Mouse (Mus musculus) MEL (cell line): Measurements from ENCODE around the gene Celf2. TPM values are rescaled to one million over a fixed set of nuclear protein-coding genes. Genes with fewer than 3 reads are reported as not detected.

Source experiments
- DNase-seq: peaks from one replicate; pipeline ENCODE4 v3.0.0; 2011; ENCODE audit warnings: low read depth, low spot score
- H3K27ac ChIP-seq: 2 replicates; pipeline ENCODE4 v1.5.1; 2012; ENCODE audit warnings: low read depth, mild to moderate bottlenecking, control low read depth, low read length, moderate library complexity; ENCODE audit not compliant: control insufficient read depth
- H3K27me3 ChIP-seq, 2 experiments: fragments of 150-350 bp in 1 of 2; sonication (generic) in 1 of 2; 2 replicates each; pipeline ENCODE4 v1.6.1; 2012; ENCODE audit warnings: low read length in 2 of 2, mild to moderate bottlenecking in 2 of 2, improper control_type of control experiment in 1 of 2, moderate library complexity in 1 of 2; ENCODE audit not compliant: insufficient read depth in 2 of 2, control insufficient read depth in 1 of 2
- H3K36me3 ChIP-seq, 2 experiments: 2 replicates each; pipeline ENCODE4 v1.6.1; 2012 to 2014; ENCODE audit warnings: low read length in 2 of 2, improper control_type of control experiment in 1 of 2, inconsistent platforms in 1 of 2, mild to moderate bottlenecking in 1 of 2; ENCODE audit not compliant: insufficient read depth in 2 of 2, control insufficient read depth in 1 of 2
- H3K4me1 ChIP-seq, 2 experiments: fragments of 150-350 bp in 1 of 2; sonication (generic) in 1 of 2; 2 replicates each; pipeline ENCODE4 v1.6.1; 2012; ENCODE audit warnings: low read length in 2 of 2, improper control_type of control experiment in 1 of 2, mild to moderate bottlenecking in 1 of 2; ENCODE audit not compliant: insufficient read depth in 2 of 2, control insufficient read depth in 1 of 2
- H3K4me3 ChIP-seq, 2 experiments: fragments of 150-350 bp in 1 of 2; sonication (generic) in 1 of 2; 2 replicates each; pipeline ENCODE4 v1.5.1; 2012; ENCODE audit warnings: low read depth in 2 of 2, low read length in 2 of 2, mild to moderate bottlenecking in 2 of 2, moderate library complexity in 2 of 2, control low read depth in 1 of 2, improper control_type of control experiment in 1 of 2; ENCODE audit not compliant: control insufficient read depth in 1 of 2, insufficient read depth in 1 of 2
- H3K79me2 ChIP-seq: 2 replicates; pipeline ENCODE4 v1.6.1; 2012; ENCODE audit warnings: mild to moderate bottlenecking, low read length, moderate library complexity; ENCODE audit not compliant: control insufficient read depth, poor library complexity, insufficient read depth
- H3K9ac ChIP-seq: 2 replicates; pipeline ENCODE4 v1.6.1; 2012; ENCODE audit warnings: low read depth, mild to moderate bottlenecking, control low read depth, low read length, moderate library complexity; ENCODE audit not compliant: control insufficient read depth, poor library complexity, severe bottlenecking
- H3K9me3 ChIP-seq: fragments of 150-350 bp; sonication (generic); replicated peaks from 2 replicates; pipeline ENCODE4 v1.6.1; 2012; ENCODE audit warnings: mild to moderate bottlenecking, low read length, improper control_type of control experiment, moderate library complexity; ENCODE audit not compliant: insufficient read depth
- BHLHE40 ChIP-seq: IDR thresholded peaks from 2 replicates; pipeline ENCODE4 v1.6.1; 2012; ENCODE audit warnings: low read depth, mild to moderate bottlenecking, inconsistent platforms, low read length, improper control_type of control experiment, borderline replicate concordance
- CHD1 ChIP-seq: IDR thresholded peaks from 2 replicates; pipeline ENCODE4 v1.6.1; 2012; ENCODE audit warnings: low read depth, mild to moderate bottlenecking, inconsistent platforms, low read length, improper control_type of control experiment
- CHD2 ChIP-seq: IDR thresholded peaks from 2 replicates; pipeline ENCODE4 v1.6.1; 2011; ENCODE audit warnings: low read length, improper control_type of control experiment
- ETS1 ChIP-seq: IDR thresholded peaks from 2 replicates; pipeline ENCODE4 v1.6.1; 2012; ENCODE audit warnings: low read depth, mild to moderate bottlenecking, inconsistent platforms, low read length, improper control_type of control experiment, moderate library complexity
- MAX ChIP-seq: IDR thresholded peaks from 2 replicates; pipeline ENCODE4 v1.6.1; 2011; ENCODE audit warnings: low read length, improper control_type of control experiment
- MAZ ChIP-seq: IDR thresholded peaks from 2 replicates; pipeline ENCODE4 v1.6.1; 2012; ENCODE audit warnings: low read depth, mild to moderate bottlenecking, inconsistent platforms, low read length, improper control_type of control experiment
- MEF2A ChIP-seq: IDR thresholded peaks from 2 replicates; pipeline ENCODE4 v1.6.1; 2014; ENCODE audit warnings: low read depth, mild to moderate bottlenecking, inconsistent platforms, low read length, improper control_type of control experiment; ENCODE audit not compliant: poor library complexity, insufficient replicate concordance, severe bottlenecking; ENCODE audit errors: extremely low read depth
- MYB ChIP-seq: IDR thresholded peaks from 2 replicates; pipeline ENCODE4 v1.6.1; 2011; ENCODE audit warnings: mild to moderate bottlenecking, low read depth, low read length, improper control_type of control experiment
- MYC ChIP-seq: IDR thresholded peaks from 2 replicates; pipeline ENCODE4 v1.6.1; 2011; ENCODE audit warnings: low read depth, mild to moderate bottlenecking, low read length, improper control_type of control experiment, moderate library complexity
- POLR2AphosphoS2 ChIP-seq: IDR thresholded peaks from 2 replicates; pipeline ENCODE4 v1.6.1; 2011; ENCODE audit warnings: low read length, improper control_type of control experiment
- POLR2AphosphoS5 ChIP-seq: IDR thresholded peaks from 2 replicates; pipeline ENCODE4 v1.6.1; 2012; ENCODE audit warnings: low read depth, borderline replicate concordance, mild to moderate bottlenecking, inconsistent platforms, low read length, moderate library complexity, mixed read lengths
- RCOR1 ChIP-seq: IDR thresholded peaks from 2 replicates; pipeline ENCODE4 v1.6.1; 2012; ENCODE audit warnings: low read depth, mild to moderate bottlenecking, inconsistent platforms, low read length, improper control_type of control experiment
- SIN3A ChIP-seq: IDR thresholded peaks from 2 replicates; pipeline ENCODE4 v1.6.1; 2012; ENCODE audit warnings: low read length, improper control_type of control experiment, inconsistent platforms
- UBTF ChIP-seq: IDR thresholded peaks from 2 replicates; pipeline ENCODE4 v1.6.1; 2012; ENCODE audit warnings: low read depth, mild to moderate bottlenecking, inconsistent platforms, low read length, improper control_type of control experiment, moderate library complexity, borderline replicate concordance; ENCODE audit not compliant: insufficient read depth
- USF1 ChIP-seq: IDR thresholded peaks from 2 replicates; pipeline ENCODE4 v1.6.1; 2014; ENCODE audit warnings: low read depth, mild to moderate bottlenecking, inconsistent platforms, low read length, improper control_type of control experiment, moderate library complexity
- ZC3H11A ChIP-seq: IDR thresholded peaks from 2 replicates; pipeline ENCODE4 v1.6.1; 2012; ENCODE audit warnings: low read depth, mild to moderate bottlenecking, inconsistent platforms, low read length, improper control_type of control experiment
- ZNF384 ChIP-seq: IDR thresholded peaks from 2 replicates; pipeline ENCODE4 v1.6.1; 2012; ENCODE audit warnings: low read depth, mild to moderate bottlenecking, inconsistent platforms, low read length, improper control_type of control experiment
- polyA plus RNA-seq, 2 experiments: library from polyadenylated mRNA; stranded (reverse) in 1 of 2; unstranded in 1 of 2; fragments of >175 nt in 1 of 2; fragments of >200 nt in 1 of 2; gene quantifications; 2 replicates each; pipeline versions ENCODE4 v1.2.1 to v1.2.4; 2012; ENCODE audit warnings: low replicate concordance in 2 of 2, low read depth in 1 of 2; ENCODE audit not compliant: insufficient read length in 2 of 2, insufficient read depth in 1 of 2, missing spikeins in 1 of 2
- total RNA-seq: library from RNA; depleted of rRNA; stranded (reverse); fragments of 300-350 nt; gene quantifications from 2 replicates; pipeline ENCODE4 v1.2.3, GENCODE M21; 2012

The Celf2 gene
- total and polyA plus RNA-seq, 3 experiments = 8.9 to 16.7 TPM; not detected in 1

DNA sequence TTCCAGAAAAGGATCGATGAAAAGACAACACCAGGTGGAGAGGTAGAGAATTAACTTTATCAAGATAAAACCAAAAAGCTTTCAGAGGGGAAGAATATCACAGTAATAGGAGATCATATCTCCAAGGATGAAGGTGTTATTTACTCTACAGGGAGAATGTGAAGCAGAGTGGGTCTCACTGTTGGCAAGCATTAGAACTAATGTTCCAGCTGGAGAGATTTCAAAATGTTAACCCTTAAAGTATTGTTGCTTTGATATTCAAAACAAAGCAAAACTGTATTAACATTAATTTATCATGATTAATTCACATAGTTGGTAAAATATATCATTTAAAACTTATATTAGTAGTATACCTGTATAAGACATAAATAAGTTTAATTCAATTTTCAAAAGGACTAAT is 700.6 kb downstream of the Celf2 start:
- Histone ChIP-seq H3K4me1 (no peaks in the 10 kb centered on the region), H3K27me3 (peaks cover 0 to 9% of the 10 kb centered on the region in 2 experiments; a peak in 2 of 4 replicates), H3K27ac (no peak overlapping the region), H3K36me3 (no peaks in the 10 kb centered on the region), H3K9me3 (no peaks in the 10 kb centered on the region), H3K4me3 (no peak overlapping the region), H3K79me2 (no peaks in the 10 kb centered on the region), H3K9ac (no peak overlapping the region)
- no peak for TF ChIP-seq SIN3A
- TF ChIP-seq RCOR1 = no peak
- no peak for TF ChIP-seq USF1
- TF ChIP-seq MYB = no peak
- no peak for TF ChIP-seq MYC
- no peak for TF ChIP-seq CHD1
- TF ChIP-seq POLR2AphosphoS2 = no peak
- no peak for TF ChIP-seq CHD2
- no peak for TF ChIP-seq MAX
- no peak for TF ChIP-seq ETS1
- no peak for TF ChIP-seq ZNF384
- TF ChIP-seq MEF2A = no peak
- TF ChIP-seq ZC3H11A = no peak
- DNase-seq = no peak

DNA sequence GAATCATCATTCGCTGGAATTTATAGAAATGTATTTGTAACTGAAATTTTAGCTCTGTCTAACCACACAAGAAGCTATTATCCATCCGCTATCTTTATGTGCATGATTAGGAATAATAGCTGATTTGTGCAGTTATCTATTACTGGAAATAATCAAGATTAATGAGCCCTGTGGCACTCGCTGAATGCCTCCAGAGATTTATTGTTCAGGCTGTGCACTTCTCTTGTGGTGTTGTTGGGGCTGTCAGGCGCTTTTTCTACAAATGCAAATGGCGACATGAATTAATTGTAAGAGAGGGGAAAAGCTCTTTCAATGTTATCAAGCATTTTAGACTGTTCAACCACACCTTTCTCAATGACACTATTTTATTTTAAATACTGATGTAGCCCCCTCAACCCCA is 712.6 kb downstream of the Celf2 start:
- TF ChIP-seq BHLHE40 (no peak), UBTF (no peak), POLR2AphosphoS5 (no peak), MAZ (no peak), MAX (no peak)
- H3K79me2 ChIP-seq = no peaks in the 10 kb centered on the region
- DNase-seq = no peak
- H3K9ac ChIP-seq = no peak overlapping the region
- no peaks in the 10 kb centered on the region; a peak in 2 of 4 replicates for H3K27me3 ChIP-seq
- no peaks in the 10 kb centered on the region for H3K4me1 ChIP-seq
- H3K4me3 ChIP-seq = no peak overlapping the region
- no peaks in the 10 kb centered on the region for H3K36me3 ChIP-seq
- no peaks in the 10 kb centered on the region for H3K9me3 ChIP-seq
- H3K27ac ChIP-seq = no peak overlapping the region
